8 mouse cellular contexts compared by ENCODE assay signal in genomic region chr7:30957367-30957783, GRCm38 (mm10). TPM values are rescaled to one million over a fixed set of nuclear protein-coding genes. Genes with fewer than 3 reads are reported as not detected.
DNase-seq lines count a peak whose midpoint lies in the region; ATAC-seq lines count a peak whose summit lies in the region.

No protein-coding gene starts in this region.

- DNase-seq in gastrocnemius, adult 8-10 months (ENCODE audit: low spot score in 2 of 2), result peak; percentile 86 to 89
- DNase-seq in induced T-regulatory cell, adult 2 months (ENCODE audit: low read depth), result peak; percentile 95
- peak; percentile 78 to 92 for DNase-seq in left cerebral cortex, adult 9 months (ENCODE audit: low spot score in 2 of 2)
- DNase-seq in right cerebral cortex, postnatal 36 days (ENCODE audit: low spot score in 2 of 2), result peak; percentile 81 to 88
- DNase-seq in yolk sac, embryonic 10.5 days (ENCODE audit: low spot score), result peak; percentile 91

- ATAC-seq in activated CD4-positive, CD25-positive, alpha-beta regulatory T cell, adult 4 months, result peak; percentile 72
- ATAC-seq in common myeloid progenitor, adult 5-6 weeks (replicated peaks; ENCODE audit: low read depth, poor library complexity, severe bottlenecking), result peak; percentile 50
- ATAC-seq in megakaryocyte progenitor cell, adult 5-6 weeks (replicated peaks; ENCODE audit: poor library complexity), result peak; percentile 43

RNA-seq across cellular contexts. Expression of gene Usf2, which starts 0.8 kb away (rescaled TPM):
- 10 to 100 TPM; 11.9 to 14.2 TPM for polyA plus RNA-seq in activated CD4-positive, CD25-positive, alpha-beta regulatory T cell, adult 4 months (2017; shearing (Covaris generic))
- total RNA-seq in common myeloid progenitor, adult 5-6 weeks (2017), result 130 and 138 TPM in 2 replicates
- 10 to 100 TPM; 75.5 to 96.0 (median 89.5) TPM for total RNA-seq in gastrocnemius, adult 8-10 months (2022)
- total RNA-seq in megakaryocyte progenitor cell, adult 5-6 weeks (2015), result 92.6 and 97.4 TPM in 2 replicates
- total RNA-seq in megakaryocyte progenitor cell, adult 5-6 weeks (2017), result 137 and 162 TPM in 2 replicates

RNA-seq across cellular contexts. Expression of gene Hamp, which starts 13.5 kb away (rescaled TPM):
- not detected for polyA plus RNA-seq in activated CD4-positive, CD25-positive, alpha-beta regulatory T cell, adult 4 months (2017; shearing (Covaris generic))
- not detected in 2 replicates for total RNA-seq in common myeloid progenitor, adult 5-6 weeks (2017)
- under 1 TPM in 1 of 4 experiments, not detected in 3; 0.86 TPM for total RNA-seq in gastrocnemius, adult 8-10 months (2022)
- not detected in 2 replicates for total RNA-seq in megakaryocyte progenitor cell, adult 5-6 weeks (2015)
- not detected in 2 replicates for total RNA-seq in megakaryocyte progenitor cell, adult 5-6 weeks (2017)

RNA-seq across cellular contexts. Expression of gene Lsr, which starts 15.9 kb away (rescaled TPM):
- 1 to 10 TPM; 1.6 to 2.6 TPM for polyA plus RNA-seq in activated CD4-positive, CD25-positive, alpha-beta regulatory T cell, adult 4 months (2017; shearing (Covaris generic))
- total RNA-seq in common myeloid progenitor, adult 5-6 weeks (2017), result 1.1 TPM in 1 of 2 replicates, not detected in the other
- under 1 TPM in 3 of 4 experiments, not detected in 1; 0.29 to 0.56 (median 0.54) TPM for total RNA-seq in gastrocnemius, adult 8-10 months (2022)
- 0.12 and 0.59 TPM in 2 replicates for total RNA-seq in megakaryocyte progenitor cell, adult 5-6 weeks (2015)
- total RNA-seq in megakaryocyte progenitor cell, adult 5-6 weeks (2017), result 0.33 and 0.68 TPM in 2 replicates

RNA-seq across cellular contexts. Expression of gene Fam187b, which starts 16.2 kb away (rescaled TPM):
- polyA plus RNA-seq in activated CD4-positive, CD25-positive, alpha-beta regulatory T cell, adult 4 months (2017; shearing (Covaris generic)), result under 1 TPM; 0.55 to 0.86 TPM
- not detected in 2 replicates for total RNA-seq in common myeloid progenitor, adult 5-6 weeks (2017)
- total RNA-seq in gastrocnemius, adult 8-10 months (2022), result under 1 TPM in 1 of 4 experiments, not detected in 3; 0.19 TPM
- 0.10 and 0.34 TPM in 2 replicates for total RNA-seq in megakaryocyte progenitor cell, adult 5-6 weeks (2015)
- total RNA-seq in megakaryocyte progenitor cell, adult 5-6 weeks (2017), result 0.42 and 0.91 TPM in 2 replicates

RNA-seq across cellular contexts. Expression of gene Hamp2, which starts 32.9 kb away (rescaled TPM):
- polyA plus RNA-seq in activated CD4-positive, CD25-positive, alpha-beta regulatory T cell, adult 4 months (2017; shearing (Covaris generic)), result not detected
- not detected in 2 replicates for total RNA-seq in common myeloid progenitor, adult 5-6 weeks (2017)
- not detected for total RNA-seq in gastrocnemius, adult 8-10 months (2022)
- not detected in 2 replicates for total RNA-seq in megakaryocyte progenitor cell, adult 5-6 weeks (2015)
- total RNA-seq in megakaryocyte progenitor cell, adult 5-6 weeks (2017), result not detected in 2 replicates

Comparison
In these comparisons a context has a peak if more than half of its experiments do, and no peak if none do; other contexts are left out.
1. Peak in every context shown above with its lines: DNase-seq and ATAC-seq.